Mouse (Mus musculus) testis, adult 2 months (tissue): ENCODE results near the gene Nanos3.

Experiments used
- CTCF ChIP-seq: fragments of 200-500 bp; IDR thresholded peaks from 2 replicates; pipeline ENCODE4 v1.5.1; 2012; ENCODE audit warnings: low read depth, mild to moderate bottlenecking, inconsistent platforms, low read length, moderate library complexity; ENCODE audit not compliant: control insufficient read depth, insufficient read depth, insufficient replicate concordance
- POLR2A ChIP-seq: fragments of 200-500 bp; IDR thresholded peaks from 2 replicates; pipeline ENCODE4 v1.6.1; 2012; ENCODE audit warnings: low read depth, mild to moderate bottlenecking, inconsistent platforms, low read length, moderate library complexity; ENCODE audit not compliant: control insufficient read depth

DNA sequence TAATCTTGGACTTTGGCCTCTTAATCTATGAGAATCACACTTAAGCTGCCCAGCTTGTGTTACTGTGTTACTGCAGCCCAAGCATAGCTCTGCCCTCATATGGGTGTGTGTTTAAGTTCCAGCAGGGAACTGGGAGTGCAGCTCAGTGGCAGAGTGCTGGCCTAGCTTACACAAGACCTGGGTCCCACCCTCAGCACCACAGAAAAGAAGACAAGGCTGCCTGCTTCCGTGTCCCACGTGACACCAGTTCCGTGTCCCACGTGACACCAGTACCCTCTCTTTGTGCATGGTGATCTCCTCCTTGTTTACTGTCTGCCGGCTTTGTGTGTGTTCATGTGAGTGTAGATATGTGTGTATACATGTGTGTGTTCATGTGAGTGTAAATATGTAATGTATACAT is 33.1 kb upstream of the Nanos3 start:
- no peak for TF ChIP-seq POLR2A
- TF ChIP-seq CTCF, result no peak
